Mouse (Mus musculus) retina, postnatal 1 day (tissue): Measurements from ENCODE around the gene Zcchc17.

Source experiments
- DNase-seq: peaks from one replicate; pipeline ENCODE4 v3.0.0-alpha.2; 2012

Gene Zcchc17

DNA sequence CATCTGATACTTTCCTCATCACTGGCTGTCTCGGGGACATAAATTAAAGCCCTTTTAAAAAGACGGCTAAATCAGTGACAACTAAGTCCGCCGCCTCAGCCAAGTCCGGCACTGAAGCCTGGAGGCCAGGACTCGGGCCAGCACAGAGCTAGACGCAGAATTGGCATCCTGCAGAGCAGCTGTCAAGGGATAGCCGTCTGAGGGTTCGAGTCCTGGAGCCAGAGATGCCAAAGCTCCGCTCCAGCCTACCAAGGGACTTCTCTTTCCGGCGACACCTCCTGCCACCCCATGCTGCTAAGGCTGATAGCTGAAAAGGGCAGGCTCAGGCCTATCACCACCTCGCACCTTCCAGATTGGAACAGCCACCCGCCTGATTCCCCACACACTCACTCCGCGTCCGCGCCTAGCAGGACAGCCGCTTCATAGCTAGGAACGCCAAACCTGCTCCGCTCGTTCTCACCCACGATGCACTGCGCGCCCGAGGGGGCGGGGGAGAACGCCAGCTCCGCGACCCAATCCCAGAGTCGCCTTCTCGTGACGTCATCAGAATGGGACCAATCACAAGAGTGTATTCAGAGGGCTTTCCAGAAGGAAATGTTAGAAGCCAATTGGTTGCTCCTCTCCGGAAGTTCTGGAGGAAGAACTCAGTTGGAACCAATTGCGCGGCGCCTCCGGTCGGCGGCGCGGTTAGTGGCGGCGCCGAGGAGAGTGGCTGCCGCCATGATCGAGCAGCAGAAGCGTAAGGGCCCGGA is at the start of gene Zcchc17, which contains the start of gene Snrnp40:
Gene Zcchc17, minus strand, starts transcription at position 458 of the 752 bp plus-strand sequence.
Gene Snrnp40, plus strand, starts transcription at position 647 of the 752 bp plus-strand sequence.
- peak; percentile 100 for DNase-seq

DNA sequence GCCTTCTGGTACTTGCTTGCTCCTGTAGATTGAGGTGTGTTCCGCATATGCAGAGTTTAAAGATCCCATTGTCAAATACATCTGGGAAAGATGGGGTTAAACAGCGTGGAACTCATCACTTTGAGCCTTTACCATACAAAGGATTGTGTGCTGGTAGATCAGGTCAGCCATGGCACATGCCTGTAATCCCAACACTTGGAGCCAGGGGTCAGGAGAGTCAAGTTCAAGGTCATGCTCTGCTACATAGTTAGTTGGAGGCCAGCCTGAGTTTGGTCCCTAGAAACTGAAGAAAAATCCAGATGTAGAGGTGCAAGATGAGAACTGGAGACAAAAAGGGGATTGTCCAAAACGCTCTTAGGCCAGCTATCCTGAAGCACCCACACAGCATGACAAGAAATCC is 31.5 kb upstream of the Zcchc17 start:
- DNase-seq = peak; percentile 44

DNA sequence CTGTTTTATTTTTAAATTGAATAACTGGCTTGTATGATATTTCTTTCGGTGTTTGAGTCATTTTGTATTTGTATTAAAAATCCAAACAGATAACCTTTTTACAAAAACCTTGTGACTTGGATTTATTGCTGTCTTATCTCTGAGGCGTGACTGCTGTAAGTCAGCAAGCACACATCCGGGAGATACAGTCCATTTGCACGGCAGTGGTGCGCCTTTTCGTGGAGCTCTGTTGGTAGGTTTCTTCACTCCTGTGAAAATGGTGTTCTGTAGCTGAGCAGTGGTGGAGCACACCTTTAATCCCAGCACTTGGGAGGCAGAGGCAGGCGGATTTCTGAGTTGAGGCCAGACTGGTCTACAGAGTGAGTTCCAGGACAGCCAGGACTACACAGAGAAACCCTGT is 30.2 kb upstream of the Zcchc17 start:
- DNase-seq = no peak

DNA sequence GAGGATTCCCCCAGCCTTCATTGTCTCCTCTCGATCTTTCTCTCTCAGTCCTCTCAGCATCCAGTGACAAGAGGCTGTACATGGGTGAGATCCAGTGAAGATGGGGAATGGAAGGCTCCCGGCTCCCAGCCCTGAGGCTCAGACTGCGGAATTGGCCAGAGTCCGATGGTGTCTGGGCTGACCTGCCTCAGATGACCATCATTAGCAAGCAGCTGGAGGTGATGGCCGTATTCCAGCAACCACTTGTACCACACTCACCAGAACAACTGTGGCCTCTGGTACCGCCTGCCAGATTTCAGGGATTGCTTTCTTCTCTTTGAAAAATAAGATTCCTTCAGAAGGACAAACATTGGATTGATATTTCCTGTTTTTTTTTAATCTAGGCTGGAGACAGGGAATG is 29.8 kb upstream of the Zcchc17 start:
- DNase-seq = no peak

DNA sequence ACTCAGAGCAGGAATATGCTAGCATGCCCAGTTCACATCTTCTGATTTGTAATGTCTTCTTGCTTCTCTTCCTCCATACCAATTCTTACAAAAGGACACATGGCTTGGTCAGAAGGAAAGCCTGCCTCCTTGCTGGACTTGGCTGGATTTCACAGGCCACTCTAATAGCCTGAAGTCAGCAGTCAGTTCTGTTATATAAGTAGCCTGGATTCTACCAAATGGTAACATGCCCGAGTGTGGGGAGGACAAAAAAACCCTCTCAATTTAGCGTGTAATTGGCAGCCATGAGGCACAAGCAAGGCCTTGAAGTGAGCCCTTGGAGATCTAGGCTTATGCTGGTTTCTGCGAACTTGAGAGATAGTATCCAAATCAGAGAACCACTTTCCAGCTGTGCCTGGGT is 27.5 kb upstream of the Zcchc17 start:
- no peak for DNase-seq

DNA sequence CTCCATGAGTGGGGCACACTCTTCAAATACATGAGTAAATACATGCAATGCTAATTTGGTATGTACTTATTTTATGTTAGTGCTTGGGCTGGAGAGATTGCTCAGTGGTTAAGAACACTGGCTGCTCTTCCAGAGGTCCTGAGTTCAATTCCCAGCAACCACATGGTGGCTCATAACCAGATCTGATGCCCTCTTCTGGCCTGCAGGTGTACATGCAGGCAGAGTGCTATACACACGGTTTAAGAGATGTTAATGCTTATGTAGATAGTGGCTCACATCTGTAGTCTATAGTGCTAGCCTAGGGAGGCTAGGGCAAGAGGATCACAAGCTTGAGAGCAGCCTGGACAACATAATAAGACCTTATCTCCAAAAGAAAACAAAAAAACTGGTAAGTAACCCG is 20.7 kb upstream of the Zcchc17 start:
- DNase-seq = no peak

DNA sequence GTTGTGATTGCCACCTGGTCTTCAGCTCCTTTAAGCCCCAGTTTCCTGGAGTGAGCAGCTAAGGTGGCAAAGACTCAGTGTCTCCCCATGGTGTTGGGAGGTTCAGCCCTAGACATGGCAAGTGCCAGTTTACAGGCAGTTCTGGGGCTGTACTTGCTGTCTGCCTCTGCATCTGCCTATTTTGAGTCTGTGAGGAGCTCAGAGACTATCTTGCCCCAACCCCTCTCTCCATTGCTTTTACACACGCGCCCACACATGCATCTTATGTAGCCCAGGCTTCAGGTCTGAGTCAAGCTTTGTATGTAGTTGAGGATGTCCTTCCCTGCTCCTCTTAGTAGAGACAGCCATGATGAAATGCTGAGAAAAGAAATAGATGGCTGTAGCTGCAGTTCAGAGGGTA is 19.4 kb upstream of the Zcchc17 start:
- no peak for DNase-seq

DNA sequence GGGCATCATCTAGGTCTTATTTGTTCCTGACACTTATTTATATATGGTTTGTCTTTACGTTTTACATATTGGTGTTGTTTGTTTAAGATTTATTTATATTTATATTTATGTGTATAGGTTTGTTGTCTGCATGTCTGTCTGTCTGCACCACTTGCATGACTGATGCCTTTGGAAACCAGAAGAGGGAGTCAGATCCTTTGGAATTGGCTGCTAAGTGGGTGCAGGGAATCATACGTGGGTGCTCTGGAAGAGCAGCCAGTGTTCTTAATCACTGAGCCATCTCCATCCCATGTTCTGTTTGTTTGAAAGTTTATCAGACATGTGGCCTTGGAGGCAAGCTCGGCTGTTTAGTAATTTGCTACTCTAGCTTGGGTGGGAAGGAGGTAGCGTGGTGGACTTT is 17.8 kb upstream of the Zcchc17 start:
- no peak for DNase-seq

DNA sequence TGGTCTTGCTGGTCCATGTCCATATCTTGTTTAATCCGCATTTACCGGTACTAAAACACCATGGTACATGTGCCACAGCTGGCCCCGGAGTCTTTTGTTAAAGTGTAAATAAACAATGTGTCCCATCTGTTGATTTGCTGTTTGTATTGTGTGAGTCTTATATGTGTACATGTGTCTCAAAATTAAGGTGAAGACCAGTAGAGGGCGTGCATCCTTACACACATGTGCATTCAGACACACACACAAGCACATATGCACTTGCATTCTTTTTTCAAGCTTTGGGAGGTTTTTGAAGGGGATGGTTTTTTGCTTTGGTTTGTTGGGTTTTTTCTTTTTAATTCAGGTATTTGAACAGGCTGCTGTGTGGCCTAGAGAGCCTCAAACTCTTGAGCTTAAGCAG is 16.9 kb upstream of the Zcchc17 start:
- peak; percentile 34 for DNase-seq

DNA sequence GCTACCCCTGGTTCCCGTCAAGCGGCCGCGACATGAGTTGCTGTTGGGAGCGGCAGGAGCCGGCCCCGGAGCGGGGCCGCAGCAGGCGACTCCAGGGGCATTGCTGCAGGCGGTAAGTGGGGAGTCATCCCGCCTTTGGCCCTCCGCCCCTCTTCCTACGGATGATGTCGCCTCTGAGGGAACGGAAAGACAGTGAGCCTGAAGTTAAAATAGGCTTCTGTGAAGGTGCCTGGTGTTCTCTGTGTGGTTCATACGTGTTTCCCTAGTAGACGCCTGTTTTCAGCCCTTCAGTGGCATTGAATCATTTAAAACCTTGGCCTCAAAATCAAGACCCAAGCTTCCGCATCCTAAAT is 471 bp upstream of the Zcchc17 start:
- DNase-seq = no peak

DNA sequence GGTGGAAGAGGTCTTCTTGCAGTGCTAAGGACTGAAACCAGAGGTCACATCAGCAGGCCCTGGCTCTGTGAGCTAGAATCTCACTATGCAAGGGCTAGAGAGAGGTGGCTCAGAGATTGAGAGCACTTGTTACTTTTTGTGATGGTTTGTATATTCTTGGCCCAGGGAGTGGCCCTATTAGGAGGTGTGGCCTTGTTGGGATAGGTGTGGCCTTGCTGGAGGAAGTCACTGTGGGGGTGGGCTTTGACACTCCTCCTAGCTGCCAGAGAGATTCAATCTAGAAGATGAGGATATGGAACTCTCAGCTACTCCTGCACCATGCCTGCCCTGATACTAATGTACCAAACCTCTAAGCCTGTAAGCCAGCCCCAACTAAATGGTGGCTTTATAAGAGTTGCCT is 1.8 kb downstream of the Zcchc17 start:
- no peak for DNase-seq

DNA sequence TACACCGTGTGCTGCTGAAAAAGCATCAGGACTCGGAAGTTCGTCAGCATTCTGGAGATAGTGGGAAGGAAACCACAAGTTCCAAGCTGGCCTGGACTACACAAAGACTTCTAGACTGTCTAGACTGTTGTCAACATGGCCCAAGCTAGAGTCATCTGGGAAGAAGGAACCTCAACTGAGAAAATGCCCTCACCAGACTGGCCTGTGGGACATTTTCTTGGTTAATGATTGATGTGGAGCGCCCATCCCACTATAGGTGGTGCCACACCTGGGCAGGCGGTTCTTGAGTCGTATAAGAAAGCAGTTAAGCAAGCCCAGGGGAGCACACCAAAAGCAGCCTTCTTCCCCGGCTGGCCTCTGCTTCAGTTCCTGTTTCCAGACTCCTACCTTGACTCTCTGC is 7.2 kb downstream of the Zcchc17 start:
- DNase-seq = no peak

DNA sequence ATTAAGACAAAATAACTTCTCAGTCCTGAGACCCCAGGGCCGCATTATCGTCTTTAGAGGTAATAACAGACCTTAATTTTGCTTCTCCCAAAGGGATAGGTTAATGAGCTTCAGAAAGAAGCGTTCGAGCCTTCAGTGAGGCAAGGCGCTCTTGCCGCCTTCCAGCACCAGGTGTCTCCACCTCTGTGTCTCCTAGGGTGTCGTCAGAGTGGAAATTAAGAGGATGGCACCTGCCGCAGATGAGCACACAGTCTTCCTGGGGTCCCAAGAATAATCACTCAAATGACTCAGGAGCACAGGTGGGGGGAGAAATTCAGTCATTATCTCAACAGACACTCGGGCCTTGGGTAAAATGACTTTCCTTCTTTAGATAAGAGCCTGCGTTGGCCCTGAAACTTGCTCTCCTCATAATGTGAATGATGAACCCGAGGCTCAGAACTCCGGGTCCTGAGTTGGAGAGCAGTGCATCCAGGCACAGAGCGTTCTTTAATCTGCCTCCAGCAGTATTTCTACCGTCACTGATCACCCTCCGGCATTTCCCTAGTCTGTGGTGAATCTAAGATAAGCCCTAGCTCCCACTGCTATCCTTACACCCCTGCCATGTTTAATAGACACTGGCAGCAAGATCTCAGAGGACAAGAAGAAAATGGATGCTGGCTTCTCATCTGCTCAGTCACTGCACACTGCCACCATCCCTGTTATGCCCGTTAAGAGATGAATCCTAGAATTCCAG is 8.9 kb downstream of the Zcchc17 start:
- DNase-seq = no peak

DNA sequence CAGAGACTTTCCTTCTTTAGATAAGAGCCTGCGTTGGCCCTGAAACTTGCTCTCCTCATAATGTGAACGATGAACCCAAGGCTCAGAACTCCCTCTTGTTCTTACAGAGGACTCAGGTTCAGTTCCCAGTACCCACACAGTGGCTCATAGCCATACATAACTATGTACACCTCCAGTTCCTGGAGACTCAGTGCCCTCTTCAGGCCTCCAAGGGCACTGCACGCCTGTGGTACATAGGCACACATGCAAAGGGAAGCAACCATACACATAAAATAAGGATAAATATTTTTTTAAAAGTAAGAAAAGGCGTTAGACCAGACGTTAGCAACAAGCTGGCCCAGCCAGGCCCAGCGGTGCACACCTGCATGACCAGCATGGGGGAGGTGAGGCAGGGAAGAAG is 10.1 kb downstream of the Zcchc17 start:
- no peak for DNase-seq

DNA sequence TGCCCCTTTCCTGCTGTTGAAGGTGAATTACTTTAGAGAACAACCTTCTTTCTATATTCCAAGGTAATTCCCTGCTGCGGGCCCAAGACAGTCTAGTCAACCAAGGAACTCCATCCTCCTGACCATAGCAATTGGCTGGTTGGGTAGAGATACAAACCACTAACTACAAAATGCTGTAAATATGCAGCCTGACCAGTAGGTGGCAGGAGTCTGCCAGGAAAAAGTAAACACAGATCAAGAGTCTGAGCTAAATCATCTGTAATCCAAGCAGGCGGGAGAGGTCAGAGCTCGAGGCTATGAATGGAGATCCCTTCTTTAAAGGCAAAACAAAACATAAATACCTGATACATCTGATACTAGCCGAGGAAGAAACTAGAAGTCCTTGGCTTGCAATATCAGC is 18.1 kb downstream of the Zcchc17 start:
- peak; percentile 86 for DNase-seq

DNA sequence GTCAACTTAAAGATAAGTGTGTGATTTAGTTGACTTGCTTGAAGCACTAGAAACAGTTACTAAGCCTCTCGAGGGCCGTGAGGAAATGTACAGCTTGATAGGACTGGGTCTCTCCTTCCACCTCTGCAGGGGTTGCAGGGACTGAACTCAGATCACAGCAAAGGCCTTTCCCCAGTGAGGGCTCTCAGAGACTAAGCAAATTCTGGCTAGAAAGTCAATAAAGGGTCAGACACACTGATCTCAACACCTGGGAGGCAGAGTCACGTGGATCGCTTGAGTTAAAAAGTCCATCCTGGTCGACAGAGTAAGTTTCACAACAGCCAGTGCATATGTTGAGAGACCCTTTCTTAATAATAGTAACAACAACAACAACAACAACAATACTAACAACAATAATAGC is 23.9 kb downstream of the Zcchc17 start:
- no peak for DNase-seq

DNA sequence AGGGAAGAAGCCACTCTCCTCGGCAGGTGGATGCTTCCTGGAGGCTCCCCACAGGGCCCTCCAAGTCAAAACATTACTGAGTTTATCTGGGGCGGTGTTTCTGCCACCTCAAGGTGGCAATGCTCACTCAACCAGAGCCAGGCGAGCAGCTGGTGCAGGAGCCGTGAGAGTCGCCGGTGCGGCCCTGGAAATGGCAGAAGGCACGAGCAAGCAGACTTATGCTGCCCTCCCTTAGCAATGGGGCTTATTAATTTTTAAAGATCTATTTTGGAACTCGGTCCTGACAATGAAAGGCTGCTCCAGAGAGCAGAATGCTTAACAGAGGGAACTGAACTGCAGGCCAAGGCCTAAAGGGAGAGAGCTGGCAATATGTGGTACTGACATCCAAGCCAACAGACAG is 32.4 kb downstream of the Zcchc17 start:
- DNase-seq = no peak

DNA sequence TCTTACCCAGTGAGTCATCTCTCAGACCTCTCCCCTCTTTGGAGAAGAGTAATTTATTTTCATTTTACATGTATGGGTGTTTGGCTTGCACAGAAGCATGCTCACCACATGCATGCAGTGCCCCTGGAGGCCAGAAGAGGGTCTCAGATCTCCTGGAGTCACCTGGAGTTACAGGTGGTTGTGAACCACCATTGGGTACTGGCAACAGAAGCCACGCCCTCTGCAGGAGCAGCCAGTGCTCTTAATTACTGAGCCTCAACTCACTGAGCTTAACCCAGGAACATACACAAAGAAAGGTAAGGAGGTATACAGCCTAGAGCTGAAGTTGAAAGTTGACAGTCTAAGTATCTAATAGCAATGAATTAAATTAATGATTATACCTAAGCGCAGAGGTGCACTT is 34.3 kb downstream of the Zcchc17 start:
- no peak for DNase-seq

DNA sequence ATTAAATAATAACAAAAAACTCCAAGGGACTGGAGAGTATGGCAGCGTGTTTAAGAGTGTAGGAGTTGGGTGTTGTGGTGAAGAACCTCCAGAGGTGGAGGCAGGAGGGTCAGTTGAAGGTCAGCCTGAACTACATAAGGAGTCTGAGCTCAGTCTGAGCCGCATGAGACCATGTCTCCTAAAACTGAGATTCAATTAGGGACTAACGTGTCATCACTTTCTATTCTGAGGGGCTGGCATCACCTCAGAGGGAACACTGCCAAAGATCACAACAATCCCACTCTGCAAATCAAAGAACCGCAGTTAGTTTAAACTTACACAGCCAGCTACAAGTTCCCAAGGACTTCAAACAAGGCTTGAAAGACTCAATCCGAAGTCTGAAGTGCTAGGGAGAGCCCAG is 36.1 kb downstream of the Zcchc17 start:
- no peak for DNase-seq

DNA sequence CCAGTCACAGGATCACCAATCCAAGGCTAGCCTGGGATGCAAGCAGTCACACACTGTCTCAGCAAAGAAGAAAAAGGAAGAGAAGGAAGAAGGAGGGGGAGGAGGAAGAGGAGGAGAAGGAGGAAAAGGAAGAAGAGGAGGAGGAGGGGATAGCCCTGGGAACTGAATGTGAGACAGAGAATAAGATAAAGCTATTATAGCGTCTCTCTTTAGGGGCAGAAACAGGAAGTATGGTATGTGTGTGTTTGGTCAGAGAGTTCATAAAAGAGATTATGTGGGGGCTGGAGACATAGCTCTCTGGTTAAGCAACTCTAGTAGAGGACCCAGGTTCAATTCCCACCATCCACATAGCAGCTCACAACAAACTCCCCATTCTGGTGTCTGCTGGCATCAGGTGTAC is 36.6 kb downstream of the Zcchc17 start:
- DNase-seq = no peak

DNA sequence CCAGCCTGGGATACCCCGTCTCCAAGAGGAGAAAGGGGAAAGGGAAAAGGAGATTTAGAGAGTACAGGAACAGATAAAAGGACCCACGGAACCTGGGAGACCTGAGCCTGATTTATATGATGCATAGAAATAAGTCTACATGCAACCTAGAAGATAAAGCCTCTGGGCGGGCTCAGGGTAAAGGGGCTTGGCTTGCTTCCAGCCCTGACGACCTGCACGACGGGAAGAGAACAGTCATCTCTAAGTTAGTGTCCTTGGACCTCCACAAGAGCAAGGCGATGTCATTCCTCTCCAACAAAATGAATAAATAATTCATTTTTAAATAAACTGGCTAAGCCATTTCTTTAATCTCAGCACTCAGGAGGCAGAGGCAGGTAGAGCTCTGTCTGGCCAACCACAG is 37.2 kb downstream of the Zcchc17 start:
- DNase-seq = no peak

DNA sequence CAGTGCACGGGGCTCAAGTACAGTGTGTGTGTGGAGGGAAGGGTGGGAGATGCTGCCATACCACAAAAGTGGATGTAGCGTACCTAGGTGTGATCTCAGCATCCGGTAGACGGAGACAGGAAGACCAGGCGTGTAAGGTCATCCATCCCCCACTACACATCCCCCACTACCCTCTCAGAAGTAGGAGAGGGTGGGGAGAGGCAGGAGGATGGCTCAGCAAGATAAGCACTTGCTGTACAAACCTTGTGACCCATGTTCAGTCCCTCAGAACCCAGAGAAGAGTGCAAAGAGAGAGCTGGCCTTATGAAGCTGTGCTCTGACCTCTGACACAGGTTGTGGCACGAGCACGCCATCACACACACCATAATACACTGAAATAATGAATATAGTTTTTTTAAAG is 38.1 kb downstream of the Zcchc17 start:
- no peak for DNase-seq

DNA sequence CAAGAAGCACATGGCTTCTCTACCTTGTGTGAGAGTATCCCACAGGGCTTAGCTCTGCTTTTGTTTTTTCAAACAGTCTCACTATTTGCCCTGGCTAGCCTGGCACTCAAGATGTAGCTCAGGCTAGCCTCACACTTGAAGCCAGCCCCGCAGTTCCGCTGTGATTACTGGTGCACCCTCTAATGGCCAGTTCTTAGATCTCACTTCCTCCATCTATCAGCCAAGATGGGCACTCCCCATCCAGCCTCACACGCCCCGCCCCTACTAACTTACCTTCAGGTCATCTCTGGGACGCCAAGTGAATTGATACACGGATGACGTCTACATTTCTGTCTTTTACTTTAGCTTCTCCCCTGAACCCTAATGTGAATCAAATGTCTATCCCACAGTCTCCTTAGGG is 40.2 kb downstream of the Zcchc17 start:
- DNase-seq = no peak

DNA sequence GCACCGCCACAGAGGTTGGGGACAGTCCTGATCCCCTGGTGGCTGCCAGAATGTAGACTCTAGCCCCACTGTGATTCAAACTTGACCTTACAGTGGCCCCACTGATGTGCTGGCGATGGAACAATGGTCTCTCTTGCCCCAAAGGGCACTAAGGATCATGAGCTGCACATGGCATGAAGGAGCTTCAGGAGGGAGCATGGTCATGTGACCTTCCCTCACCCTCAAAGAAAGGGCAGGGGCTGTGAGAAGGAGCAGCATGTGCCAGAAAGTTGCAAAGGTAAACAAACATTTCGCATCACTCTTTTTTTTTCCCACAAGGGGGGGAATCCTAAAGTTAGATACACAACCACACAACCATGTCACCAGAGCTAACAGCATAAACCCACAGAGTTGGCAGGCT is 41.6 kb downstream of the Zcchc17 start:
- DNase-seq = no peak

DNA sequence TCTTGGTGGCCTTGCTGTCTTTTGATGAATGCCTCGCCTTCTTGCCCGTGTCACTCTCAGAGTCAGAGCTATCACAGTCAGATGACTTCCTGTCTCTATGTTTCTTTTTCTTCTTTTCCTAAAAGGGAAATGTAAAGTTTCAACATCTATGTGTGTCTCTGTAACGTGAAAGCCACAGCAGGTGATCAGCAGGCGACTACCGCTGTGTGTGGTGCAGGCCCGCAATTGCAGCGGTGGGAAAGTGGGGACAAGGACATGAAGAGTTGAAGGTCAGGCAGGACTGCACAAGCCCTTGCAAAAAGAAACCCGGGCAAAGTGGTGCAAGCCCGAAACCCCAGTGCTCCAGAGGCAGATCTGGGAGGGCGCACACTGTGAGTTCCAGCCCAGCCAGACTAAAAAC is 43.1 kb downstream of the Zcchc17 start:
- no peak for DNase-seq
